Mouse (Mus musculus) intestine, embryonic 14.5 days (tissue): Measurements from ENCODE around the gene Caps2. TPM values are rescaled to one million over a fixed set of nuclear protein-coding genes. Genes with fewer than 3 reads are reported as not detected.
A peak's percentile ranks its signal among the peaks of the same experiment; 100 is the strongest.
"Not testable (repeated sequence)": the region's sequence is repeated elsewhere in the genome, so short reads cannot be mapped to it uniquely, and the experiment has no call there.

Source experiments
- ATAC-seq: fragments of 200-750 bp; cut with Nextera tagmentation; replicated peaks from 2 replicates; pipeline ENCODE4 v1.8.0; 2017; ENCODE audit warnings: low read depth, moderate number of reproducible peaks, moderate TSS enrichment, moderate library complexity; ENCODE audit not compliant: low FRiP score, low TSS enrichment
- DNase-seq: peaks from one replicate; pipeline ENCODE4 v3.0.0-alpha.2; 2018; ENCODE audit warnings: low spot score
- H3K27ac ChIP-seq: fragments of 300-500 bp; sonication (generic); 2 replicates; pipeline ENCODE4 v1.5.1; 2014; ENCODE audit warnings: low read depth, mild to moderate bottlenecking, control low read depth
- H3K27me3 ChIP-seq: fragments of 300-500 bp; sonication (generic); replicated peaks from 2 replicates; pipeline ENCODE4 v1.6.1; 2014; ENCODE audit warnings: low read length, control low read depth; ENCODE audit not compliant: control insufficient read depth, insufficient read depth
- H3K36me3 ChIP-seq: fragments of 300-500 bp; sonication (generic); 2 replicates; pipeline ENCODE4 v1.6.1; 2014; ENCODE audit warnings: low read length, control low read depth; ENCODE audit not compliant: control insufficient read depth, insufficient read depth
- H3K4me1 ChIP-seq: fragments of 300-500 bp; sonication (generic); replicated peaks from 2 replicates; pipeline ENCODE4 v1.6.1; 2014; ENCODE audit warnings: low read length, control low read depth, mixed read lengths; ENCODE audit not compliant: control insufficient read depth, insufficient read depth
- H3K4me2 ChIP-seq: fragments of 300-500 bp; sonication (generic); 2 replicates; pipeline ENCODE4 v1.6.1; 2014; ENCODE audit warnings: low read length
- H3K4me3 ChIP-seq: fragments of 300-500 bp; sonication (generic); 2 replicates; pipeline ENCODE4 v1.5.1; 2014; ENCODE audit warnings: low read depth, low read length, control low read depth, mixed read lengths
- H3K9ac ChIP-seq: fragments of 300-500 bp; sonication (generic); 2 replicates; pipeline ENCODE4 v1.6.1; 2014; ENCODE audit warnings: mild to moderate bottlenecking, low read length
- H3K9me3 ChIP-seq: fragments of 300-500 bp; sonication (generic); 2 replicates; pipeline ENCODE4 v1.6.1; 2016; ENCODE audit warnings: low read length, control low read depth; ENCODE audit not compliant: control insufficient read depth
- WGBS: fragments of 180-500 bp; shearing (Covaris S2); extraction: QIAGEN DNeasy Blood & Tissue Kit; methylation state at CpG from one replicate; pipeline ENCODE4 v1.1.7; 2014; 5-methylcytosine and 5-hydroxymethylcytosine counted together
- polyA plus RNA-seq: library from polyadenylated mRNA; unstranded; fragments of >200 nt; fragmentation: Nextera tagmentation; extraction: Ambion mirVana; gene quantifications from 2 replicates; pipeline ENCODE4 v1.2.1, GENCODE M21; 2014

Caps2 gene
- polyA plus RNA-seq: 0.18 and 0.60 TPM in 2 replicates

DNA sequence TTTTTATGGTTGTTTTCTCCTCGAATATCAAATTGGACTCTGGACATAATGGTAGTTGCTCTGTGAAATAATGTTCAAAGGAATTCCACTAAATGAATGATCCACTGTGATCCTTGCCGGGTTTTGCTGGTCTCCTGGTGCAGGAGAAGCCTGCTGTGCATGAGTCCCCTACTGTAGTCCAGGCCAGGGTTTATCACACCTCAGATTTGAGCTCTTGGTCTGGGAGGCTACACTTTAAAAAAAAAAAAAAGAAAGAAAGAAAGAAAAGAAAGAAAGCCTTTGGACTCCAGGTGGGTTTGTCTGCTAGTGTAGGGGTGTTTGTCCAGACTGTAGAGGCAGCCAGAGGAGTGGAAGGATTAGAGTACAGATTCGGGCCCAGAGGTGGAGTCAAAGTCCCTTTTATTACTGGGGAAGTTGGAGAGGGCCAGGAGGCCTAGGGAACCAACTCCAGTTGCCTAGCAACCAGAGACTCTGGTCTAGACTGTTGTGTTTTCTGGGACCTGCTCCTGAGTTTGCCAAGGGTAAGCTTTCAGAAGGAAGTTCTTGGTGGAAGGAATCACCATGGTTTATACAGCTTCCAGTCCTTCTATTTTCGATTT, at the start of gene Caps2:
TSS of gene Caps2 (plus strand) at position 454 of the 599 bp plus-strand sequence.
- 32% methylated on average over 4 of the region's 4 CpGs for WGBS
- Histone ChIP-seq H3K4me2 (no peak within 1 kb of the TSS), H3K4me1 (no peaks in the 10 kb centered on the region), H3K27ac (no peak within 1 kb of the TSS), H3K9ac (no peak within 1 kb of the TSS), H3K36me3 (no peaks in the 10 kb centered on the region), H3K27me3 (no peaks in the 10 kb centered on the region), H3K4me3 (peak within 1 kb of the TSS; percentile 0; the same call in 1 of the 2 replicates), H3K9me3 (no peaks in the 10 kb centered on the region)
- ATAC-seq: peak; percentile 80
- peak; percentile 67 for DNase-seq

DNA sequence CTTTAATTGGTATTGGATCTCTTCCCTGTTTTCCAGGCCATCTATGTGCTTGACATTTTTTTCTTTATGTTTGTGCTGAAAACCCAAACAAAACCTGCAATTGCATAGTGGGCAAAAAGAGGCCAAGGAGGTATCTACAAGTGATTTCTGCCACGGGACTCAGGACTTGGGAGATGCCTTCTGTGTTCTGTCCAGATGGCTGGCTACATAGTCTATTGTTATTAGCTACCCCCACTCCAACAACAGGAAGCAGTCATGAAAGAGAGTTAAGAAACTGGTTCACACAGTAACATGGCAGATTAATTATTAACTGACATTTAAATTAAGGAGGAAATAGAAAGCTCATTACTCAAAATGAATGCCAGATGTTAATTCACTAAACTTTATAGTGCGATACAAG, 38.3 kb upstream of the Caps2 start:
- not testable (repeated sequence) for H3K9me3 ChIP-seq, H3K36me3 ChIP-seq, DNase-seq, H3K27me3 ChIP-seq, ATAC-seq, H3K9ac ChIP-seq, H3K27ac ChIP-seq, H3K4me2 ChIP-seq, H3K4me1 ChIP-seq, H3K4me3 ChIP-seq
- 63% methylated on average over 2 of the region's 2 CpGs for WGBS

DNA sequence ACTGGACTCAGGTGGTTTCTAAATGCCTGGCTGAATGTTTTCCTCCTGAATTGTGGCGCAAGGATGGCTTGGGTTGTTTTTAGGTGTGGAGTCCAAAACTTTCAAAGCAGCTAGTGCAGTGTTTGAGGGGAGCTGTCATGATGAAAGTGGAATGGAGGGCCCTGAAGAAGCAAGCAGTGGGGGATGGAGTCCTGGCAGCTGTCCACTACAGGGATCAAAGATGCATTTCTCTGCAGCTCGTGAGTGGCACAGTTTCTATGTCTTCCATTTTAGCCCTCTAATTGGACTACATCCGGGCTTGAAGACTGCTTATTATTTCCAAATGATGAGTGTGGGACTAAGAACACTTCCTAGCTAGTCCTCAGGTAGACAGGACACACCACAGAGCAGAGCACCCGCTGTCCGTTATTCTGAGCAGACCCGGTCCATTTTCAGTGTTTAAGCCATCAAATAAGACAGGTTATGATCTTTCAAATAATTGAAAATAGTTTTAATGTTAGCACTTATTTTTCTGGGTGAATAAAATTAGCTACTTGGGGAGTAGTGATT, 35.7 kb upstream of the Caps2 start:
- not testable (repeated sequence) for H3K4me1 ChIP-seq, H3K27ac ChIP-seq, DNase-seq, H3K36me3 ChIP-seq, H3K4me3 ChIP-seq, H3K9ac ChIP-seq, H3K4me2 ChIP-seq, ATAC-seq, H3K27me3 ChIP-seq, H3K9me3 ChIP-seq
- WGBS: 80% methylated on average over 6 of the region's 6 CpGs

DNA sequence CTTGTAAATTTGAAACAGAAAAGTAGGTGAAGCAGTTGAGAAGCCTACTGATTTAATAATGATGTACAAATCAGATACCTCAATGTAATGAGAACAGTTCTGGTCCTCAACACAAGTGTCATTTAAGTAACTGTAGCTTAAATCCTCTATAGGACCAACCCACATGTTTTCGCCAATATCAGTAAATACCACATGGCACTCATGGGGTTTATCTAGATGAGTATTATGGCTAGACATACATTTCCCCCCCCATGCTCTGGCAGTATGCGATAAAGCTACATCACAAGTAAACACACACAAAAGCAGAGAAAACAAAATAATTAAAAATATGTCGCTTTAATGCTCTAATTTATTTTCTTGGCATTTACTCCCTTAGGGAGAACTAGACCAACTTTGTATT, 31.2 kb upstream of the Caps2 start:
- H3K27ac ChIP-seq: no peak overlapping the region
- H3K9ac ChIP-seq: no peak overlapping the region
- H3K4me2 ChIP-seq: no peak overlapping the region
- H3K4me1 ChIP-seq: no peaks in the 10 kb centered on the region
- H3K9me3 ChIP-seq: no peaks in the 10 kb centered on the region
- no peaks in the 10 kb centered on the region for H3K27me3 ChIP-seq
- H3K4me3 ChIP-seq: no peak overlapping the region
- no peak for DNase-seq
- ATAC-seq: no peak
- WGBS: 88% methylated on average over 3 of the region's 3 CpGs
- no peaks in the 10 kb centered on the region for H3K36me3 ChIP-seq

DNA sequence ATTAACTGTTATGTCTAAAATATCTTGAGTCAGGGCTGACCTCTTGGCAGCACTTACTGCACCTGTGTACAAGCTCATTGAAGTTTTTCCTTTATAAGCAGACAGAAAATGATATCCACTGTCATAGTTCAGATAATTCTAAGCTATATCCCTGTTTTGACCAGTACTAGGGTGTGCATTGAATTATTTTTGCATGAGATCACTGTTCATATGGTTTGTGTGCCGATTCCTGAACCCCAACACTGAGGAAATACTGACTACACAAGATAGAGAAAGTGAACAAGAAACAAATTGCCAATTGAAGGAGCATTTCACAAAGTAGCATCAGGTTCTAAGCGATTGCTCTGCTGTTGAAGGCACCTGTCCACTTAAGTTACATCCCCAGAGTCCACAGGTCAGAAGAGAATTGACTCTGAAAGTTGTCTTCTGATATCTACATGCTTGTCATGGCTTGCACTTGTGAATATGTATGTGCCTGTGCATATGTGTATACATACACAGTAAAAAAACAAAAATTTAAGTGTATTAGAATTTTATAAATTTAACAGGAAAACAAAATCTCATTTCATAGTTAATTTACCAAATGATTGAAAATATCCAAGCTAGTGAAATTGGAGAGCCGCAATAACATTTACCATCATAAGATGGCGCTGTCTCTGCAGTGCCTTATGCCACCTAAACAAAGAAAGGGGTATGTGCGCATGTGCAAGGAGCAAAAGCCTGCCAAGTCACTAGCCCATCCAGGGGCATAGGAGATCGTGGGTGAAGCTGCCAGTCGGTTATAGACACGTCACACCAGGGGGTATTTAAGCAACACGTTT, 25.2 kb upstream of the Caps2 start:
- peak overlapping the region; percentile 38; the same call in 1 of the 2 replicates for H3K4me2 ChIP-seq
- H3K27me3 ChIP-seq: no peaks in the 10 kb centered on the region
- H3K4me3 ChIP-seq: 0 out of 2 replicates have a peak overlapping the region, but pooled peaks have one; percentile 15
- no peaks in the 10 kb centered on the region for H3K36me3 ChIP-seq
- no peaks in the 10 kb centered on the region for H3K4me1 ChIP-seq
- H3K27ac ChIP-seq: no peak overlapping the region
- no peak overlapping the region for H3K9ac ChIP-seq
- 21% methylated on average over 9 of the region's 9 CpGs for WGBS
- ATAC-seq (no peak; the same call in 1 of the 2 replicates), DNase-seq (peak; percentile 59)
- no peaks in the 10 kb centered on the region for H3K9me3 ChIP-seq

DNA sequence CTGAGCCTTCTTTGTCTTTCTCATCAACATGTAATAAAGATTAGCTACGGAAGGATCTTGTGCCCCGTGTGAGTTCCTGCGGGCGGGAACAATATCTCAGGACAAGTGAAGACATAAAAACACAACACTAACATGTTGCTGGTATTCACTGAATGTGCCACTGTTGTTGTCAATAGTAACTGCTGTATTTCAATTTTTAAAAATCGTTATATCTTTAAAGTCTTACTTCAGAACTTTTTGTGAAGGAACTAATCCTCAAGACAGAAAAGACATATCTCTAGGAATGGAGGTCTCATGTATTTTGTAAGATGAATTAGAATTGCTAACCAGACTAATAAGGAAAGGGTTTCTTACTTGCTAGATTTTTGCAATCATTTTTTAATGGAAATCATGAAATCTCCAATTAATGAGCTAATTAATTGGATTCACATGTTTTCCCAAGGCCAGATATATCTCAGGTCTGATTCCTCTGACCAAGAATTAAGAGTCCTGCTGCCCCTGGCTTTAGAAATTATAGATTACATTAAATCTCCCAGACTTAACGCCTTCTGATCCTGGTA, 24.5 kb upstream of the Caps2 start:
- 44% methylated on average over 6 of the region's 6 CpGs for WGBS

DNA sequence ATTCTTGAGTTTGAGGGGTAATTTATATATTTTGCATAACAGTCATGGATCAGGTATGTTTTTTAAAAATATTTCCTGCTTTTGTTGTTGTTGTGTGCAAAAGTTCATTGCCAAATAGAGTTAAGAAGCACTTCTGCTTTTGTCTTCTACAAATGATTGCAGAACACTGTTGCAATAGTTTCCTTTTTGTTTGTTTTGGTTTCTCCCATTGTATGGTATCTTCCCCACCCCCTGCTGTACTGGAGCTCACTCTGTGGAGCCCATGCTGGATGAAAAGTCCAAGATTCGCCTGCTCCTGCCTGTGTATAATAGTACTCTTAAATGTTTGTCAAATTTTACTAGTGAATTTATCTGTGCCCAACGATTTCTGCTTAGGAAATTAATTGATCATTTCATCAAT, 23.6 kb upstream of the Caps2 start:
- no peak overlapping the region for H3K9ac ChIP-seq
- no peak overlapping the region for H3K27ac ChIP-seq
- H3K4me3 ChIP-seq: no peak overlapping the region
- no peak overlapping the region for H3K4me2 ChIP-seq
- ATAC-seq (no peak), DNase-seq (no peak)
- H3K9me3 ChIP-seq: no peaks in the 10 kb centered on the region
- 53% methylated on average over 2 of the region's 2 CpGs for WGBS
- H3K27me3 ChIP-seq: no peaks in the 10 kb centered on the region
- H3K36me3 ChIP-seq: no peaks in the 10 kb centered on the region
- H3K4me1 ChIP-seq: no peaks in the 10 kb centered on the region

More for the DNA sequence above, 24.5 kb upstream of the Caps2 start:
- ATAC-seq (no peak), DNase-seq (no peak)
- Histone ChIP-seq H3K9ac (no peak overlapping the region), H3K27ac (no peak overlapping the region), H3K9me3 (no peaks in the 10 kb centered on the region), H3K4me2 (peak overlapping the region; percentile 38; the same call in 1 of the 2 replicates), H3K4me3 (0 out of 2 replicates have a peak overlapping the region, but pooled peaks have one; percentile 15), H3K36me3 (no peaks in the 10 kb centered on the region), H3K4me1 (no peaks in the 10 kb centered on the region), H3K27me3 (no peaks in the 10 kb centered on the region)

DNA sequence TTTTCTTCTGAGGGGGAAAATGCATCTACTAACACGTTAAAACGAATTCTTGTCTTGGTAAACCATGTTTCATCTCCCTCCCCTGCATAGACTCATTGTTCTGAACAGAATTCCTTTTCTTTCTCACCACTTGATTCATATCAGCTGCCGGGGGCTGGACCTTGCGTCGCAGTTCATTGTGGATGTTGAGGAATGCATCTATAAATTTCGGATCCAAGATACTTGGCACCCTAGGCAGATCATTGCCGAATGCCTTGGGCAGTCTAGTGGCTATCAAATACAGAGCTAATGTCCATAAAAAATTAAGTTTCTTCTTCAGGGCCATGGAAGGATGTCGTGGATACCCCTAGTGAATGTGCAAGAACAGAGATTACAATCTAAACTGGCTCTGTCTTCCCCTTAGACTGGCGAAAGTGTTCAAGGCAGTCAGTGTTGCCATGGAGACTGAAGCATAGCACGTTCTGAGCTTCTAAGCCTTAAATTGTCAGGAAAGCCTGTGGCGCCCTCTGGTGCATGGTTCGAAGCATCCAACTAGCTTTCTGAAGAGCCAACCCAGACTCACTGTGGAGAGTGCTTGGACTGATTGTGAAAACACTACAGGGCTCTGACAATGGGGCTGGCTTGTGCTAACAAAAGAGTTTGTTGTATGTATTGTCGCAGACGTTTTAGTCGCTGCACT, 3.4 kb upstream of the Caps2 start, which contains the start of gene Glipr1l3:
TSS of gene Glipr1l3 (minus strand) at position 446 of the 679 bp plus-strand sequence.
- H3K27me3 ChIP-seq: not testable (repeated sequence)

More for the DNA sequence above, 3.4 kb upstream of the Caps2 start, which contains the start of gene Glipr1l3:
- 21% methylated on average over 15 of the region's 15 CpGs for WGBS
- not testable (repeated sequence) for H3K9me3 ChIP-seq, H3K9ac ChIP-seq, H3K4me1 ChIP-seq, H3K27ac ChIP-seq, H3K4me3 ChIP-seq, H3K4me2 ChIP-seq, H3K36me3 ChIP-seq
- DNase-seq (peak; percentile 86), ATAC-seq (peak; percentile 65; the same call in 1 of the 2 replicates)
